Mouse (Mus musculus): ENCODE measurements around the gene Spc25. TPM values are rescaled to one million over a fixed set of nuclear protein-coding genes. Genes with fewer than 3 reads are reported as not detected.

Gene Spc25
- polyA plus RNA-seq, 1 experiment: 125 TPM

DNA sequence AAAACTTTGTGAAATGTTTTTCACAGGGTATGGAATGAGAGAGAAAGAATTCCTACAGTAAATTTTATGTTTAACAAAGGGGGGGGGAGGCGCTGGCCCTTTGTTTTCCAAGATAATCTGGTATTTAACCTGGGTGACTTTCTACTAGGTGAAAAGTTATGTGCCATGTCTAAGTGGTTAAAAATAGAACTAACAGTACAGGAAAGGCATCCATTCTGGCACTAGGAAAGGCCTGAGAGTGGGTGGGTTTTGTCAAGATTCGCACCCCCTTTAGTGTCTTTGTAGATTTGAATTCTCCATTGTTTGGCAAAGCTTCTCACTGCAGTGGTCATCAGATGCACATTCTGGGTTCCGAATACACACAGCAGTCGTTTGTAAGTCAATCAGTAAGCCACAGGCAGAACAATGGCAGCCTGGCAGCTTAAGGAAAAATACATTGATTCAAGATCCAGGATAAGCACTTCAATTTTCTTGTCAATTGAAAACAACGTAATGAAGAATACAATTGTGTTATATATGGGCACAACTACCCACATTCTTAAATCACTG is 15.9 kb upstream of the Spc25 start:
- Histone ChIP-seq H3K27ac (ENCODE audit: insufficient read depth, low read length) (no peak overlapping the region), H3K4me1 (ENCODE audit: control insufficient read depth, insufficient read depth, low read length) (no peaks in the 10 kb centered on the region), H3K4me3 (ENCODE audit: low read depth, low read length) (no peak overlapping the region), H3K36me3 (ENCODE audit: control insufficient read depth, insufficient read depth, low read length, poor library complexity, severe bottlenecking) (no peaks in the 10 kb centered on the region), H3K9ac (ENCODE audit: low read depth, poor library complexity, severe bottlenecking) (no peak overlapping the region), H3K9me3 (replicated peaks; ENCODE audit: control insufficient read depth, insufficient read depth, low read length, poor library complexity, severe bottlenecking) (no peaks in the 10 kb centered on the region), H3K27me3 (ENCODE audit: control insufficient read depth, insufficient read depth, low read length, poor library complexity, severe bottlenecking) (no peaks in the 10 kb centered on the region)
- TF ChIP-seq POLR2A (IDR thresholded peaks at IDR 0.05; ENCODE audit: insufficient read depth, low read length) (no peak), CTCF (IDR thresholded peaks at IDR 0.05; ENCODE audit: low read depth, low read length) (no peak), EP300 (IDR thresholded peaks at IDR 0.05; ENCODE audit: insufficient read depth, low read depth, low read length) (no peak)

GRCm38 (mm10) chr2:69215242-69215641 is 9.2 kb upstream of the Spc25 start:
- Histone ChIP-seq H3K27me3 (ENCODE audit: control insufficient read depth, insufficient read depth, low read length, poor library complexity, severe bottlenecking) (no peaks in the 10 kb centered on the region), H3K36me3 (ENCODE audit: control insufficient read depth, insufficient read depth, low read length, poor library complexity, severe bottlenecking) (no peaks in the 10 kb centered on the region), H3K9ac (ENCODE audit: low read depth, poor library complexity, severe bottlenecking) (no peak overlapping the region), H3K4me1 (ENCODE audit: control insufficient read depth, insufficient read depth, low read length) (peaks cover 2% of the 10 kb centered on the region), H3K27ac (ENCODE audit: insufficient read depth, low read length) (no peak overlapping the region), H3K9me3 (replicated peaks; ENCODE audit: control insufficient read depth, insufficient read depth, low read length, poor library complexity, severe bottlenecking) (no peaks in the 10 kb centered on the region), H3K4me3 (ENCODE audit: low read depth, low read length) (no peak overlapping the region)
- no peak for TF ChIP-seq POLR2A (IDR thresholded peaks at IDR 0.05; ENCODE audit: insufficient read depth, low read length)
- no peak for TF ChIP-seq EP300 (IDR thresholded peaks at IDR 0.05; ENCODE audit: insufficient read depth, low read depth, low read length)
- no peak for TF ChIP-seq CTCF (IDR thresholded peaks at IDR 0.05; ENCODE audit: low read depth, low read length)

- no peak overlapping the region for H3K4me3 ChIP-seq (ENCODE audit: low read depth, low read length)
- H3K9ac ChIP-seq (ENCODE audit: low read depth, poor library complexity, severe bottlenecking): no peak overlapping the region
- H3K9me3 ChIP-seq (replicated peaks; ENCODE audit: control insufficient read depth, insufficient read depth, low read length, poor library complexity, severe bottlenecking): no peaks in the 10 kb centered on the region
- H3K36me3 ChIP-seq (ENCODE audit: control insufficient read depth, insufficient read depth, low read length, poor library complexity, severe bottlenecking): no peaks in the 10 kb centered on the region
- H3K27ac ChIP-seq (ENCODE audit: insufficient read depth, low read length): no peak overlapping the region
- H3K27me3 ChIP-seq (ENCODE audit: control insufficient read depth, insufficient read depth, low read length, poor library complexity, severe bottlenecking): no peaks in the 10 kb centered on the region
- TF ChIP-seq CTCF (IDR thresholded peaks at IDR 0.05; ENCODE audit: low read depth, low read length) (no peak), POLR2A (IDR thresholded peaks at IDR 0.05; ENCODE audit: insufficient read depth, low read length) (no peak)
- H3K4me1 ChIP-seq (ENCODE audit: control insufficient read depth, insufficient read depth, low read length): peaks cover 2% of the 10 kb centered on the region
These were observed 6.7 kb upstream of the Spc25 start for GRCm38 (mm10) chr2:69212652-69213051.

- no peak within 1 kb of the TSS for H3K4me3 ChIP-seq (ENCODE audit: low read depth, low read length)
- H3K9me3 ChIP-seq (replicated peaks; ENCODE audit: control insufficient read depth, insufficient read depth, low read length, poor library complexity, severe bottlenecking): no peaks in the 10 kb centered on the region
- TF ChIP-seq CTCF (IDR thresholded peaks at IDR 0.05; ENCODE audit: low read depth, low read length) (no peak), POLR2A (IDR thresholded peaks at IDR 0.05; ENCODE audit: insufficient read depth, low read length) (no peak), EP300 (IDR thresholded peaks at IDR 0.05; ENCODE audit: insufficient read depth, low read depth, low read length) (no peak)
- H3K27ac ChIP-seq (ENCODE audit: insufficient read depth, low read length): no peak within 1 kb of the TSS
- peaks cover 2% of the 10 kb centered on the region for H3K4me1 ChIP-seq (ENCODE audit: control insufficient read depth, insufficient read depth, low read length)
- no peaks in the 10 kb centered on the region for H3K36me3 ChIP-seq (ENCODE audit: control insufficient read depth, insufficient read depth, low read length, poor library complexity, severe bottlenecking)
- no peaks in the 10 kb centered on the region for H3K27me3 ChIP-seq (ENCODE audit: control insufficient read depth, insufficient read depth, low read length, poor library complexity, severe bottlenecking)
- H3K9ac ChIP-seq (ENCODE audit: low read depth, poor library complexity, severe bottlenecking): no peak within 1 kb of the TSS
These were observed 4.8 kb upstream of the Spc25 start, which contains the start of gene G6pc2 for GRCm38 (mm10) chr2:69210773-69211172. Gene G6pc2 (plus strand): TSS chr2:69211073.

- Histone ChIP-seq H3K9me3 (replicated peaks; ENCODE audit: control insufficient read depth, insufficient read depth, low read length, poor library complexity, severe bottlenecking) (no peaks in the 10 kb centered on the region), H3K4me3 (ENCODE audit: low read depth, low read length) (no peak overlapping the region), H3K9ac (ENCODE audit: low read depth, poor library complexity, severe bottlenecking) (no peak overlapping the region), H3K27me3 (ENCODE audit: control insufficient read depth, insufficient read depth, low read length, poor library complexity, severe bottlenecking) (no peaks in the 10 kb centered on the region), H3K27ac (ENCODE audit: insufficient read depth, low read length) (no peak overlapping the region), H3K36me3 (ENCODE audit: control insufficient read depth, insufficient read depth, low read length, poor library complexity, severe bottlenecking) (no peaks in the 10 kb centered on the region; the same call in 1 of the 2 replicates), H3K4me1 (ENCODE audit: control insufficient read depth, insufficient read depth, low read length) (peaks cover 2% of the 10 kb centered on the region)
- 0 out of 2 replicates have a peak, but pooled peaks have one; percentile 17 for TF ChIP-seq EP300 (IDR thresholded peaks at IDR 0.05; ENCODE audit: insufficient read depth, low read depth, low read length)
- no peak for TF ChIP-seq CTCF (IDR thresholded peaks at IDR 0.05; ENCODE audit: low read depth, low read length)
These were observed 3.7 kb upstream of the Spc25 start for GRCm38 (mm10) chr2:69209684-69210083.

- Histone ChIP-seq H3K27ac (ENCODE audit: insufficient read depth, low read length) (no peak overlapping the region), H3K27me3 (ENCODE audit: control insufficient read depth, insufficient read depth, low read length, poor library complexity, severe bottlenecking) (no peaks in the 10 kb centered on the region), H3K9ac (ENCODE audit: low read depth, poor library complexity, severe bottlenecking) (peak overlapping the region; percentile 37; the same call in 1 of the 2 replicates), H3K4me3 (ENCODE audit: low read depth, low read length) (no peak overlapping the region), H3K4me1 (ENCODE audit: control insufficient read depth, insufficient read depth, low read length) (no peaks in the 10 kb centered on the region), H3K9me3 (replicated peaks; ENCODE audit: control insufficient read depth, insufficient read depth, low read length, poor library complexity, severe bottlenecking) (no peaks in the 10 kb centered on the region), H3K36me3 (ENCODE audit: control insufficient read depth, insufficient read depth, low read length, poor library complexity, severe bottlenecking) (peaks cover 21% of the 10 kb centered on the region)
- TF ChIP-seq POLR2A (IDR thresholded peaks at IDR 0.05; ENCODE audit: insufficient read depth, low read length) (no peak), EP300 (IDR thresholded peaks at IDR 0.05; ENCODE audit: insufficient read depth, low read depth, low read length) (no peak), CTCF (IDR thresholded peaks at IDR 0.05; ENCODE audit: low read depth, low read length) (no peak)
These were observed 529 bp upstream of the Spc25 start for GRCm38 (mm10) chr2:69206523-69206922.

Data from ES-Bruce4 (cell line).